Mouse (Mus musculus): Measurements from ENCODE around the gene Mafk. TPM values are rescaled to one million over a fixed set of nuclear protein-coding genes. Genes with fewer than 3 reads are reported as not detected.
A peak's percentile ranks its signal among the peaks of the same experiment; 100 is the strongest.

Gene Mafk
- total and polyA plus RNA-seq, 2 experiments = 7.0 to 12.5 TPM

DNA sequence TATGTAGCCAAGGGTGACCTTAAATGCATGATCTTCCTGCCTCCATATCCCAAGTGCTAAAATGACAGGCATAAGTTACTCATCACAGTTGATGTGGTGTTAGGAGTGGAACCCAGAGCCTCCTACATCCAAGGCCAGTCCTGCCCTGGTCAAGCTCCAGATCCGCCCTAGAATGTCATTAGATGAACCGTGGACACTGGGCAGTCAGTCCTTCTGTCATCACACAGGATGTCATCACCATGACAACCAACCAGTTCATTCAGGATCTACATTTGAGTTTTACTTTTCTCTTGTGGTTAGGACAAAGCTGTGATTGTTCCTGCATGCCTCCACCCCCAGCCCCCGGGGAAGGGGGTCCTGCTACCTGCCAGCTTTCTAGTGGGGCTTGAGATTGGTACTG, 47.8 kb downstream of the Mafk start:
- no peak overlapping the region for H3K27ac ChIP-seq (replicated peaks; ENCODE audit: insufficient read depth, low read depth, low read length)
- H3K9ac ChIP-seq (ENCODE audit: low read depth, low read length) = no peak overlapping the region
- no peaks in the 10 kb centered on the region for H3K4me1 ChIP-seq (ENCODE audit: control insufficient read depth, insufficient read depth, low read length)
- WGBS = 40% methylated on average over 3 of the region's 3 CpGs
- DNase-seq (ENCODE audit: extremely low read depth, low read depth, low spot score) = no peak
- H3K4me3 ChIP-seq (ENCODE audit: insufficient read depth, low read depth, low read length) = no peak overlapping the region
- TF ChIP-seq POLR2A (IDR thresholded peaks at IDR 0.05; ENCODE audit: extremely low read depth, insufficient read depth, low read length) (no peak), CTCF (IDR thresholded peaks at IDR 0.05; ENCODE audit: low read depth, low read length) (no peak)
- H3K27me3 ChIP-seq (ENCODE audit: control insufficient read depth, insufficient read depth, low read length) = no peaks in the 10 kb centered on the region
- H3K79me2 ChIP-seq (ENCODE audit: control insufficient read depth, insufficient read depth, low read length) = no peaks in the 10 kb centered on the region
- H3K36me3 ChIP-seq (ENCODE audit: control insufficient read depth, insufficient read depth, low read length) = no peaks in the 10 kb centered on the region

DNA sequence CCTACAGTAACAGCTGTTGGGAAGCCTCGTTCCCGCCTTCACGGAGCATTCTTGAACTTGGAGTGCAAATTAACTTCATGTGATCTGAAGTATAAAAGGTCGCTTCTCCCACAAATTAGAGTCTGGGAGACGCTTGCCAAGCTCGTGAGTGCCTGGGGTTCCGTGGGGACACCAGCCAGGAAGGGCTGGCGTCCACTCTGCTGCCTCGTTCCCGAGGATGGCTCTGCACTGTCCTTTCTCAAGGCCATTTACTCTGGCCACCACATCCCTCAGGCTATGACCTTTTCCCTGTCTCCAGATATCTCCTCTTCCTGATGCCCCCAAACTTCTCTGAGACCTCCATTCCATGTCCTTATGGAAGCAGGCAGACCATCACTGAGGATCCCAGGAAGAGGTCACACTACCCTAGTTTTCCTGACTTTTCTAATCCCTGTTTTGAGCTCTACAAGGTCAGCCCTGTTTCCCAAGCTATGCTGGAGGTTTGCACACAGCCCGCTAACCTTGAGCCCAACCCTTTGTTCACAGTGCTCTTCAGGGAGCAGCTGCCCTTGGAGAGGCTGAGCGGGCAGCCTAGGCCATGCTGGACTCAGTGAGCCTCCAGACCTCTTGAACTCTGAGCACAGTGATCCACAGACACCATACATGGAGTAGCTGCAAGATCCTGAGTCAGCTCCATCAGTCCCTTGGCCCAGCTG, 58.5 kb downstream of the Mafk start:
- H3K9ac ChIP-seq (ENCODE audit: low read depth, low read length) = no peak overlapping the region
- H3K27me3 ChIP-seq (ENCODE audit: control insufficient read depth, insufficient read depth, low read length) = no peaks in the 10 kb centered on the region
- H3K79me2 ChIP-seq (ENCODE audit: control insufficient read depth, insufficient read depth, low read length) = no peaks in the 10 kb centered on the region
- no peaks in the 10 kb centered on the region for H3K36me3 ChIP-seq (ENCODE audit: control insufficient read depth, insufficient read depth, low read length)
- no peak overlapping the region for H3K27ac ChIP-seq (replicated peaks; ENCODE audit: insufficient read depth, low read depth, low read length)
- no peaks in the 10 kb centered on the region for H3K4me1 ChIP-seq (ENCODE audit: control insufficient read depth, insufficient read depth, low read length)
- WGBS = 61% methylated on average over 12 of the region's 12 CpGs
- no peak for TF ChIP-seq CTCF (IDR thresholded peaks at IDR 0.05; ENCODE audit: low read depth, low read length)
- TF ChIP-seq POLR2A (IDR thresholded peaks at IDR 0.05; ENCODE audit: extremely low read depth, insufficient read depth, low read length) = no peak
- H3K4me3 ChIP-seq (ENCODE audit: insufficient read depth, low read depth, low read length) = no peak overlapping the region
- peak; percentile 25 for DNase-seq (ENCODE audit: extremely low read depth, low read depth, low spot score)

Other genes starting within 250 kb of the Mafk start
- gene Uncx, start 248.0 kb upstream of the Mafk start, total RNA-seq (2014; rRNA removed) = not detected in 2 replicates
- not detected in 2 replicates for gene Uncx, start 248.0 kb upstream of the Mafk start, polyA plus RNA-seq (2012; rRNA removed)
- gene Micall2, start 55.2 kb upstream of the Mafk start, total RNA-seq (2014; rRNA removed) = 1.1 and 1.3 TPM in 2 replicates
- gene Micall2, start 55.2 kb upstream of the Mafk start, polyA plus RNA-seq (2012; rRNA removed) = 0.86 and 1.2 TPM in 2 replicates
- gene Ints1, start 15.8 kb upstream of the Mafk start, total RNA-seq (2014; rRNA removed) = 10.0 and 14.2 TPM in 2 replicates
- 23.1 and 25.2 TPM in 2 replicates for gene Ints1, start 15.8 kb upstream of the Mafk start, polyA plus RNA-seq (2012; rRNA removed)
- 6.5 and 9.3 TPM in 2 replicates for gene Tmem184a, start 28.4 kb downstream of the Mafk start, total RNA-seq (2014; rRNA removed)
- 39.2 and 45.1 TPM in 2 replicates for gene Tmem184a, start 28.4 kb downstream of the Mafk start, polyA plus RNA-seq (2012; rRNA removed)
- not detected in 2 replicates for gene Gm26938, start 34.9 kb downstream of the Mafk start, total RNA-seq (2014; rRNA removed)
- gene Gm26938, start 34.9 kb downstream of the Mafk start, polyA plus RNA-seq (2012; rRNA removed) = not detected in 2 replicates
- gene Psmg3, start 35.4 kb downstream of the Mafk start, total RNA-seq (2014; rRNA removed) = 11.1 and 12.7 TPM in 2 replicates
- gene Psmg3, start 35.4 kb downstream of the Mafk start, polyA plus RNA-seq (2012; rRNA removed) = 28.5 and 28.8 TPM in 2 replicates
- not detected in 2 replicates for gene Elfn1, start 116.4 kb downstream of the Mafk start, total RNA-seq (2014; rRNA removed)
- gene Elfn1, start 116.4 kb downstream of the Mafk start, polyA plus RNA-seq (2012; rRNA removed) = 0.02 and 0.13 TPM in 2 replicates

All from liver, adult 2 months (tissue).